Mouse (Mus musculus) MEL (cell line): Measurements from ENCODE around the gene Rundc3a.

ENCODE experiments used
- BHLHE40 ChIP-seq: IDR thresholded peaks from 2 replicates; pipeline ENCODE4 v1.6.1; 2012; ENCODE audit warnings: low read depth, mild to moderate bottlenecking, inconsistent platforms, low read length, improper control_type of control experiment, borderline replicate concordance
- CTCF ChIP-seq, 3 experiments: IDR thresholded peaks in 2 of 3; conservative IDR thresholded peaks in 1 of 3; 2 replicates each; pipeline ENCODE4 v1.5.1; 2011 to 2012; ENCODE audit warnings: low read length in 3 of 3, low read depth in 2 of 3, mild to moderate bottlenecking in 2 of 3, improper control_type of control experiment in 1 of 3, inconsistent platforms in 1 of 3, mixed read lengths in 1 of 3, moderate library complexity in 1 of 3; ENCODE audit not compliant: control insufficient read depth in 1 of 3, insufficient read depth in 1 of 3, poor library complexity in 1 of 3, severe bottlenecking in 1 of 3
- ELF1 ChIP-seq: IDR thresholded peaks from 2 replicates; pipeline ENCODE4 v1.6.1; 2014; ENCODE audit warnings: low read depth, mild to moderate bottlenecking, inconsistent platforms, low read length, improper control_type of control experiment, moderate library complexity
- EP300 ChIP-seq, 2 experiments: IDR thresholded peaks; 2 replicates each; pipeline ENCODE4 v1.6.1; 2011; ENCODE audit warnings: improper control_type of control experiment in 2 of 2, low read length in 2 of 2, low read depth in 1 of 2, mild to moderate bottlenecking in 1 of 2
- GATA1 ChIP-seq: IDR thresholded peaks from 2 replicates; pipeline ENCODE4 v1.6.1; 2011; ENCODE audit warnings: low read depth, low read length, improper control_type of control experiment
- HCFC1 ChIP-seq: IDR thresholded peaks from 2 replicates; pipeline ENCODE4 v1.6.1; 2012; ENCODE audit warnings: low read depth, mild to moderate bottlenecking, inconsistent platforms, low read length, improper control_type of control experiment, moderate library complexity
- KAT2A ChIP-seq: conservative IDR thresholded peaks from 2 replicates; pipeline ENCODE4 v1.6.1; 2012; ENCODE audit warnings: low read depth, low read length, improper control_type of control experiment, inconsistent platforms
- MYB ChIP-seq: IDR thresholded peaks from 2 replicates; pipeline ENCODE4 v1.6.1; 2011; ENCODE audit warnings: mild to moderate bottlenecking, low read depth, low read length, improper control_type of control experiment
- MYC ChIP-seq: IDR thresholded peaks from 2 replicates; pipeline ENCODE4 v1.6.1; 2011; ENCODE audit warnings: low read depth, mild to moderate bottlenecking, low read length, improper control_type of control experiment, moderate library complexity
- POLR2A ChIP-seq, 2 experiments: IDR thresholded peaks; 2 replicates each; pipeline ENCODE4 v1.6.1; 2011 to 2012; ENCODE audit warnings: low read length in 2 of 2, mild to moderate bottlenecking in 2 of 2, control low read depth in 1 of 2, improper control_type of control experiment in 1 of 2, low read depth in 1 of 2, moderate library complexity in 1 of 2; ENCODE audit not compliant: control insufficient read depth in 1 of 2, insufficient read depth in 1 of 2, poor library complexity in 1 of 2
- POLR2AphosphoS2 ChIP-seq: IDR thresholded peaks from 2 replicates; pipeline ENCODE4 v1.6.1; 2011; ENCODE audit warnings: low read length, improper control_type of control experiment
- RAD21 ChIP-seq: IDR thresholded peaks from 2 replicates; pipeline ENCODE4 v1.6.1; 2011; ENCODE audit warnings: mild to moderate bottlenecking, low read depth, low read length, improper control_type of control experiment
- ZMIZ1 ChIP-seq: IDR thresholded peaks from 2 replicates; pipeline ENCODE4 v1.6.1; 2012; ENCODE audit warnings: low read depth, mild to moderate bottlenecking, inconsistent platforms, low read length, improper control_type of control experiment, moderate library complexity

GRCm38 (mm10) chr11:102393719-102394420, 667 bp downstream of the Rundc3a start:
- no peak for TF ChIP-seq ELF1
- TF ChIP-seq MYC = no peak
- TF ChIP-seq KAT2A = no peak
- TF ChIP-seq BHLHE40 = no peak
- no peak for TF ChIP-seq POLR2A (IDR thresholded peaks at IDR 0.05; ENCODE audit: control insufficient read depth in 1 of 2, insufficient read depth in 1 of 2, low read depth in 1 of 2, low read length in 2 of 2, poor library complexity in 1 of 2)
- TF ChIP-seq CTCF (IDR thresholded peaks at IDR 0.05 in 2 of 3, conservative IDR thresholded peaks at IDR 0.05 in 1 of 3; ENCODE audit: control insufficient read depth in 1 of 3, insufficient read depth in 1 of 3, low read depth in 2 of 3, low read length in 3 of 3, poor library complexity in 1 of 3, severe bottlenecking in 1 of 3) = no peak
- no peak for TF ChIP-seq GATA1
- TF ChIP-seq HCFC1 = no peak
- TF ChIP-seq POLR2AphosphoS2 = no peak
- TF ChIP-seq ZMIZ1 = no peak
- TF ChIP-seq RAD21 = no peak
- TF ChIP-seq EP300 (IDR thresholded peaks at IDR 0.05; ENCODE audit: low read depth in 1 of 2, low read length in 2 of 2) = no peak
- TF ChIP-seq MYB = no peak
